Mouse (Mus musculus) embryonic facial prominence, embryonic 10.5 days (tissue): ENCODE results near the gene Tppp. TPM values are rescaled to one million over a fixed set of nuclear protein-coding genes. Genes with fewer than 3 reads are reported as not detected.
A peak's percentile ranks its signal among the peaks of the same experiment; 100 is the strongest.
"Not testable (repeated sequence)": the region's sequence is repeated elsewhere in the genome, so short reads cannot be mapped to it uniquely, and the experiment has no call there.

ENCODE experiments used
- DNase-seq: peaks from one replicate; pipeline ENCODE4 v3.0.0-alpha.2; 2017; ENCODE audit warnings: low spot score
- H3K27ac ChIP-seq: fragments of 300-500 bp; sonication (generic); replicated peaks from 2 replicates; pipeline ENCODE4 v1.5.1; 2016; ENCODE audit warnings: mild to moderate bottlenecking
- H3K27me3 ChIP-seq: fragments of 300-500 bp; sonication (generic); replicated peaks from 2 replicates; pipeline ENCODE4 v1.6.1; 2016; ENCODE audit warnings: low read depth, mild to moderate bottlenecking; ENCODE audit not compliant: poor library complexity, severe bottlenecking
- H3K36me3 ChIP-seq: fragments of 300-500 bp; sonication (generic); replicated peaks from 2 replicates; pipeline ENCODE4 v1.6.1; 2016; ENCODE audit warnings: mild to moderate bottlenecking, moderate library complexity
- H3K4me1 ChIP-seq: fragments of 300-500 bp; sonication (generic); 2 replicates; pipeline ENCODE4 v1.6.1; 2016
- H3K4me3 ChIP-seq: fragments of 300-500 bp; sonication (generic); 2 replicates; pipeline ENCODE4 v1.5.1; 2016; ENCODE audit warnings: mild to moderate bottlenecking, moderate library complexity
- H3K9me3 ChIP-seq: fragments of 300-500 bp; sonication (generic); 2 replicates; pipeline ENCODE4 v1.6.1; 2016; ENCODE audit warnings: mild to moderate bottlenecking
- WGBS: fragments of 180-500 bp; shearing (Covaris S2); methylation state at CpG from one replicate; pipeline ENCODE4 v1.1.7; 2016; 5-methylcytosine and 5-hydroxymethylcytosine counted together
- polyA plus RNA-seq: library from polyadenylated mRNA; unstranded; fragments of >200 nt; fragmentation: Nextera tagmentation; extraction: Ambion mirVana; gene quantifications from 2 replicates; pipeline ENCODE4 v1.2.1, GENCODE M21; 2016

Gene Tppp
- polyA plus RNA-seq, 1 experiment from 2014 or later: 0.59 TPM

- H3K4me3 ChIP-seq: no peak overlapping the region
- no peaks in the 10 kb centered on the region for H3K9me3 ChIP-seq
- WGBS: 86% methylated on average over 6 of the region's 6 CpGs
- H3K36me3 ChIP-seq: no peaks in the 10 kb centered on the region
- H3K4me1 ChIP-seq: no peaks in the 10 kb centered on the region
- peaks cover 9% of the 10 kb centered on the region for H3K27me3 ChIP-seq
- no peak for DNase-seq
- H3K27ac ChIP-seq: no peak overlapping the region
Observed at GRCm38 (mm10) chr13:74000961-74001360, 8.2 kb upstream of the Tppp start.

- H3K27me3 ChIP-seq: peaks cover 9% of the 10 kb centered on the region
- H3K9me3 ChIP-seq: no peaks in the 10 kb centered on the region
- no peak for DNase-seq
- no peaks in the 10 kb centered on the region for H3K4me1 ChIP-seq
- no peaks in the 10 kb centered on the region for H3K36me3 ChIP-seq
- 74% methylated on average over 4 of the region's 4 CpGs for WGBS
- H3K27ac ChIP-seq: no peak overlapping the region
- no peak overlapping the region for H3K4me3 ChIP-seq
Observed at GRCm38 (mm10) chr13:74001492-74001891, 7.7 kb upstream of the Tppp start.

GRCm38 (mm10) chr13:74006881-74007280 lies 2.3 kb upstream of the Tppp start:
- H3K9me3 ChIP-seq, H3K27ac ChIP-seq, H3K4me3 ChIP-seq, H3K36me3 ChIP-seq, DNase-seq: not testable (repeated sequence)
- H3K4me1 ChIP-seq: peaks cover 24% of the 10 kb centered on the region
- 92% methylated on average over 4 of the region's 4 CpGs for WGBS
- peaks cover 56% of the 10 kb centered on the region for H3K27me3 ChIP-seq

- 78% methylated on average over 2 of the region's 2 CpGs for WGBS
- H3K27ac ChIP-seq, H3K9me3 ChIP-seq, H3K4me3 ChIP-seq, DNase-seq, H3K36me3 ChIP-seq: not testable (repeated sequence)
- Histone ChIP-seq H3K27me3 (peaks cover 68% of the 10 kb centered on the region), H3K4me1 (peaks cover 24% of the 10 kb centered on the region)
Observed at GRCm38 (mm10) chr13:74008216-74008615, 991 bp upstream of the Tppp start.

- H3K4me3 ChIP-seq: peak overlapping the region; percentile 68
- peaks cover 66% of the 10 kb centered on the region for H3K27me3 ChIP-seq
- no peaks in the 10 kb centered on the region for H3K36me3 ChIP-seq
- no peaks in the 10 kb centered on the region for H3K9me3 ChIP-seq
- peak; percentile 79 for DNase-seq
- H3K27ac ChIP-seq: peak overlapping the region; percentile 57
- WGBS: under 1% methylated on average over 55 of the region's 55 CpGs
- H3K4me1 ChIP-seq: peaks cover 24% of the 10 kb centered on the region
Observed at GRCm38 (mm10) chr13:74009791-74010614, 796 bp downstream of the Tppp start.

- no peaks in the 10 kb centered on the region for H3K9me3 ChIP-seq
Observed at GRCm38 (mm10) chr13:74010678-74011077, 1.5 kb downstream of the Tppp start.

GRCm38 (mm10) chr13:74015908-74016307 lies 6.7 kb downstream of the Tppp start:
- H3K27ac ChIP-seq: no peak overlapping the region
- H3K27me3 ChIP-seq: peaks cover 24% of the 10 kb centered on the region
- H3K36me3 ChIP-seq: no peaks in the 10 kb centered on the region
- H3K4me1 ChIP-seq: peaks cover 1% of the 10 kb centered on the region; the same call in 1 of the 2 replicates
- H3K9me3 ChIP-seq: no peaks in the 10 kb centered on the region
- 69% methylated on average over 4 of the region's 4 CpGs for WGBS
- no peak overlapping the region for H3K4me3 ChIP-seq
- DNase-seq: no peak

More at GRCm38 (mm10) chr13:74010678-74011077, 1.5 kb downstream of the Tppp start:
- no peaks in the 10 kb centered on the region for H3K36me3 ChIP-seq
- no peak for DNase-seq
- 14% methylated on average over 3 of the region's 3 CpGs for WGBS
- H3K4me1 ChIP-seq: peaks cover 24% of the 10 kb centered on the region
- H3K27ac ChIP-seq: no peak overlapping the region
- peaks cover 65% of the 10 kb centered on the region for H3K27me3 ChIP-seq
- H3K4me3 ChIP-seq: peak overlapping the region; percentile 68

GRCm38 (mm10) chr13:74017426-74017825 lies 8.2 kb downstream of the Tppp start:
- Histone ChIP-seq H3K4me3 (no peak overlapping the region), H3K36me3 (no peaks in the 10 kb centered on the region), H3K9me3 (no peaks in the 10 kb centered on the region), H3K4me1 (no peaks in the 10 kb centered on the region), H3K27me3 (peaks cover 9% of the 10 kb centered on the region; the same call in 1 of the 2 replicates), H3K27ac (no peak overlapping the region)
- DNase-seq: no peak
- WGBS: 71% methylated on average over 4 of the region's 4 CpGs

- H3K27ac ChIP-seq, H3K9me3 ChIP-seq: not testable (repeated sequence)
- 89% methylated on average over 8 of the region's 8 CpGs for WGBS
Observed at GRCm38 (mm10) chr13:74019006-74019405, 9.8 kb downstream of the Tppp start.

GRCm38 (mm10) chr13:74025151-74026081 lies 16.2 kb downstream of the Tppp start:
- H3K4me1 ChIP-seq: no peaks in the 10 kb centered on the region
- no peaks in the 10 kb centered on the region for H3K36me3 ChIP-seq
- 69% methylated on average over 4 of the region's 4 CpGs for WGBS
- peak; percentile 18 for DNase-seq
- H3K27me3 ChIP-seq: no peaks in the 10 kb centered on the region
- H3K9me3 ChIP-seq: no peaks in the 10 kb centered on the region
- no peak overlapping the region for H3K4me3 ChIP-seq
- H3K27ac ChIP-seq: no peak overlapping the region

More at GRCm38 (mm10) chr13:74019006-74019405, 9.8 kb downstream of the Tppp start:
- not testable (repeated sequence) for DNase-seq, H3K36me3 ChIP-seq, H3K4me1 ChIP-seq, H3K27me3 ChIP-seq, H3K4me3 ChIP-seq

GRCm38 (mm10) chr13:74026215-74026614 lies 17.0 kb downstream of the Tppp start:
- DNase-seq: peak; percentile 38
- WGBS: 17% methylated on average over 2 of the region's 2 CpGs

GRCm38 (mm10) chr13:74028116-74028515 lies 18.9 kb downstream of the Tppp start:
- Histone ChIP-seq H3K27me3 (no peaks in the 10 kb centered on the region), H3K27ac (no peak overlapping the region), H3K4me3 (no peak overlapping the region), H3K36me3 (no peaks in the 10 kb centered on the region), H3K9me3 (no peaks in the 10 kb centered on the region), H3K4me1 (no peaks in the 10 kb centered on the region)
- DNase-seq: no peak
- 67% methylated on average over 2 of the region's 2 CpGs for WGBS

More at GRCm38 (mm10) chr13:74026215-74026614, 17.0 kb downstream of the Tppp start:
- H3K36me3 ChIP-seq: no peaks in the 10 kb centered on the region
- no peaks in the 10 kb centered on the region for H3K4me1 ChIP-seq
- no peaks in the 10 kb centered on the region for H3K9me3 ChIP-seq
- no peaks in the 10 kb centered on the region for H3K27me3 ChIP-seq
- no peak overlapping the region for H3K27ac ChIP-seq
- H3K4me3 ChIP-seq: no peak overlapping the region
